Mouse (Mus musculus) activated CD4-positive, CD25-positive, alpha-beta regulatory T cell, adult 4 months (primary cell): Measurements from ENCODE around the gene Map4k4. TPM values are rescaled to one million over a fixed set of nuclear protein-coding genes. Genes with fewer than 3 reads are reported as not detected.

Source experiments
- ATAC-seq: one replicate; pipeline ENCODE4 v1.8.0; 2017
- polyA plus RNA-seq, 2 experiments: library from polyadenylated mRNA; unstranded; fragments of 100-300 nt; shearing (Covaris generic); gene quantifications; one replicate each; pipeline ENCODE4 v1.2.1; 2017

Map4k4 gene
- polyA plus RNA-seq, 2 experiments from 2014 or later: 23.8 to 33.8 TPM

DNA sequence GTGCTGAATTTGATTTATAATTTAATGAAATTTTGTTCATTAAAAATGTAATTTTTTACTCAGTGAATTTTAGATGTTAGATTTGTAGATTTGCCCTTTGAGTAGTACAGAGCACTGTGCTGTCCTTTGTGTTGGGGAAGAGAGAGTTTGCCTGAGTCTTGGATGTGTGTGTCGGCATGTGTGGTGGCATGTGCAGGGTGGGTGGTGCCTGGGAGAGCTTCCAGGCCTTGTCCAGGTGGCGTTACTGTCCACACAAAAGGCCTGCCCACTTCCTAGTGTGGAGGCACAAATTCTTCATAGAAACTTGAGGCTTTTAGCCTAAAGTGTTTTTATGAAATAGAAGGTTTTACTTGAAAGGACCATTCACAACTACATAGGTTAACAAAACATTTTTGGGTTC lies 36.2 kb downstream of the Map4k4 start:
- ATAC-seq: no peak

DNA sequence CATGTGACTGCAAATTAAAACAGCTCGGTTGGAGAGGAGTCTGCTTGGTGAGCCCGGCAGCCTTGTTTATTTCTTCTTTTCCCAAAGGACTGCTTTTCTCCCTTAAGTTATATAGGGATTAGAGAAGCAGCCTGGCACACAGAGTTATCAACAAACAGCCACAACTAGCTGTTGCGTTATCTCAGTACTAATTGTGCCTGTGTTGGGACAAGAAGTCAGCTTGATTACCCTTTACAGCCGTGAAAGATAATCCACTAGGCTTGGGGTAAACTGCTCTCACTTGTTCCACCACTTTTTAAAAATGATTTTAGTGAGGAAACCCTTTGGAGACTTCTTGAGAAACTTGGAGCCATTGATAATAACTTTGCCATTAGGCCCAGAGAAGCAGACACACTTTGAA lies 36.9 kb downstream of the Map4k4 start:
- ATAC-seq: no peak

DNA sequence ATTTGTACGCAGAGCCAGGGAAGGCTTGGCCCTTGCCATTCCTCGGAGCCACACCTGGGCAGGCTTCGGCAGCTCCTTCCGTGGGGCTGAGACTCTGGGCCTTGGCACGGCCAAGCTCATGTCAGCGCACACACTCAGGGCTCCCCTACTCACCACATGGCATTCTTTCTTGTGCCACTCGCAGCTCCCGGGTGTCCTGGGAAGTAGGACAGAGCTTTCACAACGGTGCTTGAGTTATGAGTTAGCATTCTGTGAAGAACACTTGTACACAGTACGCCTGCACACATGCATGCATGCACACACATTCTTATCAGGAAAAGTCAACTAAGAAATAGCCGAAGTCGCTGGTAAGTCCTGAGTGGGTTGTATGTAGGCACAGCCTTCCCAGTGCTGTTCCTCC lies 38.7 kb downstream of the Map4k4 start:
- ATAC-seq: no peak

DNA sequence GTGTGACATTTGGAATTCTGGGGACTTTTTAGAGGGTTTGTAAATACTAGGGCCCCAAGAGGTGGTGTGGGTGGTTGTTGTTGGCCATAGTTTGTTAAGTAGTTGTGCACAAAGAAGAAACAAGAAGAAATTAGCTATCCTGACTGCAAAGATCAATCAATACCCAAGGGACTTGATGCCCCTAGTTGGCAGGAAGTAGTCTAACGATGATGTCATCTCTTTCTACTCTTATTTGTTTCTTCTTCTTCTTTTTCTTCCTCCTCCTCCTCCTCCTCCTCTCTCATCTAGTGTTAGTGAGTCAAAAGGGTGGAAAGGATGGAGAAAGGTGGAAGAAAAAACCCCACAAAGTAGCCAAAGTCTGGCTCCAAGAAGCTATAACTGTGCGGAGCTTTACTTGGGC lies 39.6 kb downstream of the Map4k4 start:
- ATAC-seq: no peak

DNA sequence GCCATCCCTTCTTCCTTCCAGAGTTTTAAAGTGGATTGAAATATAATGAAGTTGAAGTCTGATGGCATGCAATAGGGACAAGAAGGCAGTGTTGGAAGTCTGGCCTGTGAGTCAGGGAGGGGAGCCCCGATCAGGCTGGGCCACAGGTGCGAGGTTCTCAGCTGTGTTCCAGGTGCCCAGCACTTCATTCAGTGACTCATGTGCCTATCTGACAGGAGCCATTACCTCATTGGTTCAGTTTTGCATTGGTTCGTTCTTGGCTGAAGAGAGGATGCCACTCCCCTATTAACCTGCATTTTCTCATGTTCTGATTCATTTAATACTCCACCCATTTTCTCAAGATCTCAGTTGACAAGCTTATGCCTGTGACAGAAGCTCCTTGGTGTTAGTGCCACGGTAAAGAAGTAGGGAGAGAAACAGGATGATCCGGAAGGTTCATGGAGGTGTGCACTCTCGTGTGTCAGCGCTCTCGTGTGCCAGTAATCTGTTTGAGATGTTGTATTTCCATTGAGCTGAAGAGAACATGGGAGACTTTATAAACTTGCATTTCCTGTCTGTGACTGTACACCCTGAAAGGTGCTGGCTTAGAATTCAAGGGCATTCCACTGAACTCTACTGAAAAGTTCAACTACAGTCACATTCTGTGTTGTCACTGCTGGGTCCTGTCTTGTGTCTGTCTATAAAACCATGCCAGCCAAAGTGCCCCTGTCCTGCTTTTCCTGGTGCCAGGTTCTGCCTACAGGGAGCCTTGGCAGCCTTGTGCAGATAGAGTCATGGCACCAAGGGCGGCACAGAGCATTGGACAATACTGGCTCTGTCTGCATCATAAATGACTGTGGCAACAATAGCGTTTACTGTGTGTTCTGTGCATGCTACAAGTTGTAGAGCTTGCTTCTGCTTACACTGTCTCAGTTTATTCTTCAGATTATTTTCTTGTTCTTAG lies 40.8 kb downstream of the Map4k4 start:
- peak; percentile 52 for ATAC-seq

DNA sequence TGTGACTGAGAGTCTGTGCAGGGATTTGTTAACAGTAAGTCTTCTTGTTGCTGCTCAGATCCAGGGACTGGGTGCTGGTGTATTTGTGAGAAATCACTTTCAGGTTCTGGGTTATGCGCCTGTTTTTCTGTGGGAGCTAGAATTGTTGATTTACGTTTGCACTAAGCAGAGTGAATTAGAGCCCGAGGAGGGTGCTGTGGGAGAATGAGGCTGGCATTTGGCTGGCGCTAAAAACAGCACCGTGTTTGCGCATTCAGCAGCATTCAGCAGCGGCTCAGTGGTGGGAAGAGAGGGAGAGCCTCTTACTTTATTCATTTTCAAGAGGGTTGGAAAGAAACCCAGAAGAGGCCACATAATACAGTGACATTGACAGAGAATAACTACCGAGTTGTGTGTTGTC lies 42.2 kb downstream of the Map4k4 start:
- ATAC-seq: no peak

DNA sequence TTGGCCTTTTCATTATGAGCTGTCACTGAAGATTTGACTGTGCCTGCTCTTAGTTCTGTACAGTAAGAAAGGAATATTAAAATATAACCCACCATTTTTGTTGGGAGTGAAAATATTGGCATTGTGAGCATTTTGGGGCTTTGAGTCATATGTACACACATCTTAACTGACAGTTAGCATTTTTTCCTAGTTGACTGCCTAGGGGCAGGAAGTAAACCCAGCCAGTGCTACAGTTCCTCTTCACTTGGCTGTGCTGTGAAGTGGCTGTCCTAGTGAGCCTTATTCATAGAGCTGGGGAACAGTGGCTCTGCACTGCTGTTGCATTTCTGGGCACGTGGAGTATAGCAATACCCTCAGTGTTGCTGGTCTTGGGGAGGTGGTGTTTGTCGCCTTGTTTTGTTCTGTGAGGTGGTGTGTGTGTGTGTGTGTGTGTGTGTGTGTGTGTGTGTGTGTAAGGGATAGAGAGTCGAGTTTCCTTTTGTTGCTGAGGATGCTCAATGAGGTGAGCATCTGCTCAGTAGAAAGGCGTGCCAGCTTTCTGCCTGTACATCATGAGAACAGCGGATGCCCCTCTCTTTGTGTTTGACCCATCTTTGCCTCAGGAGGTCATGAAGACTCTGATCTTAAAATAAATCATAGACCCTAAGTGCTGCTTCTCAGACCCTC lies 43.7 kb downstream of the Map4k4 start:
- peak; percentile 32 for ATAC-seq

DNA sequence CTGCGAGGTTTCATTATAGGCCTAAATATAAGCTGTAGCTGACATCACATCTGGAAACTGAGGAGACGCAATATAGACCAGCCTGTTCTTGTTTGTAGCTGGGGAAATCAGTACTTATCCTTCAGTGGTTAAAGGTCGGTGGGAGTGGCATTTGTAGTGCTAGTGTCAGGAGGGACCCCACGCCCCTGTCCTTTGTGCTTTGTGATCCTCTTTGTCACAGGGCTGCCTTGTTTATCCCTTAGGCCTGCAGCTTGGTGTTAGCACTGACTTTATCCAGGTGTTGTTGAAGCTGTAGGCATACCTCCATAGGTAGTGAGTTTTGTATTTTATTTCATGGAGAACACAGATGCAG lies 44.2 kb downstream of the Map4k4 start:
- no peak for ATAC-seq

DNA sequence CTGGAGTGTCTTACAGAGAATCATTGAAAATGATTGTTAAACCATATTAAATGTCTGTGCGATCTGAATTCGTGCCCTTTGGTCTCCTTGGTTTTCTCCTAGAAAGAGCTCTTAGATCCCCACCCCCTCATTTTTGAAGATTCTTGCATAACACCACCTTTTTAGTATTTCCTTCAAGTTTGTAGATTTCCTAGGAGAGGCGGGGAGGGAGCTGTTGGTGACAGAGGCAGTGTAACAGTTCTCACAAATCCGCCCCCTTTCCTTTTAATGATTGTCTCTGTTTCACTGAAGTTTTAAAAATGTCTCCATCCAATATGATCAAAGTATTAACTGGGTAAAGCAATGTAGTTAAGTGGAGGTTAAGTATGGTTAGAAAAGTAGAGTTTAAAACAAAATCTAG lies 45.7 kb downstream of the Map4k4 start:
- no peak for ATAC-seq

DNA sequence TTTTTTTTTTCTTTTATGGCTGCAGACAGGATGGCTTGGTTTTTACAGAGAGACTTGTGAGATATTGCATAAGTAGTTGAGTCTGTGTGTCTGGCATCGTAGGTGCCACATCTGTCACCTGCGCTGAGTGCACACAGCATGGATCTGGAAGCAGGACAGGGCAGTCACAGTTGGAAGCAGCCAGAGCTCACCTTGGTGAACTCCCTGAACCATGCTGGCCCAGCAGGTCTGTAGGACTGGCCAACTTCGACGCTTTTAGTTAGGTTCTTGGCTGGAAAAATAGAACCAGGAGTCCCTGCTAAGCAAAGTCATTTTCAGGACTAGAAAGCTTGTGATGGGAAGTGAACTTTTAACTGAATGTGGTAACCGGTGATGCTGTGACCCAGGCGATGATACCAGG lies 46.5 kb downstream of the Map4k4 start:
- no peak for ATAC-seq

DNA sequence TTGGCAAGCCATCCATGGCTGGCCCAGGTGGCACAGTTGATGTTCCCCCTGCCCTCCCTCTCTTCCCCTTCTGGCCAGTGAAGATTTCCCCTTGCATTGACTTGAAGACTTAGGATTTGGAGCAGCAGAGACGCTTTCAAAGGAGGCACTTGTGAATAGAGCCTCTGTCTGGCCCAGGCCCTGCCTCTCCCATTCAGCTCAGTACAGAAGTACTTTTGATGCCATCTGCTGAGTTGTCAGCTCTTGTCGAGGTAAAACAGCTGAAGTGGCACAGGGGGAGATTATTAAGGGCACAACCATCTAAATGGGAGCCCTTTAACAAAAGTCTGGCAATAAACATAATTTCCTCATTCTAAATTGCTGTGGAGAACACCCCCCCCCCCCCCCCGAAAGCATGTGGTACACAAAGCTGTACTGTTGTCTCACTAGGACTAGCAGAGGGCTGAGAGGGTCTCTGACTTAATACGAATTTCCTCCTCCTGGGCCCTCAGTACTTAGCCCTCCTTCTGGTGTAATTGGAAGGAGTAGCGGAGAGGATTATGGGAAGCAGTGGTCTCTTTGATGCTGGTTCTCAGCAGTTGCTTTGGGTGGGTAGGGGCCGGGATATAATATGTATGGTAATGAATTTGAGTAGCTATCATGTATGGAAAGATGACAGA lies 47.1 kb downstream of the Map4k4 start:
- no peak for ATAC-seq

DNA sequence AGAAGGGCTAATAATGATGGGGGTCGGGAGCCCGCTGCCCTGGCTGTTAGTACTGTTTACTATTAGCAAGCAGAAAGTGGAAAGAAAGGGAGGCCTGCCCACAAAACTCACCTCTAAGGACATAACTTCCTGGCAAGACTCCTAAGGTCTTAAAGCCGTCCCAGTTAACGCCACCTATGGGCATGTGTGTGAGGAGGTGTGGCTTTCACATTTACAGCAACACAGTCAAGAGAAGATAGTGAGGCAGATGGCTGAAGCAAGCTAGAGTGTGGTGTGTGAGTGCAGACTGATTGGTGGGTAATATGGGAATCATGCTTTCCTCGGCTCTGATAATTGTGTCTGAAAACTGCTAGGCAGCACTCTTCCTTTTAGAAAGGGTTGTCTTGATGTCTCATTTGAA lies 48.5 kb downstream of the Map4k4 start:
- ATAC-seq: peak; percentile 67

DNA sequence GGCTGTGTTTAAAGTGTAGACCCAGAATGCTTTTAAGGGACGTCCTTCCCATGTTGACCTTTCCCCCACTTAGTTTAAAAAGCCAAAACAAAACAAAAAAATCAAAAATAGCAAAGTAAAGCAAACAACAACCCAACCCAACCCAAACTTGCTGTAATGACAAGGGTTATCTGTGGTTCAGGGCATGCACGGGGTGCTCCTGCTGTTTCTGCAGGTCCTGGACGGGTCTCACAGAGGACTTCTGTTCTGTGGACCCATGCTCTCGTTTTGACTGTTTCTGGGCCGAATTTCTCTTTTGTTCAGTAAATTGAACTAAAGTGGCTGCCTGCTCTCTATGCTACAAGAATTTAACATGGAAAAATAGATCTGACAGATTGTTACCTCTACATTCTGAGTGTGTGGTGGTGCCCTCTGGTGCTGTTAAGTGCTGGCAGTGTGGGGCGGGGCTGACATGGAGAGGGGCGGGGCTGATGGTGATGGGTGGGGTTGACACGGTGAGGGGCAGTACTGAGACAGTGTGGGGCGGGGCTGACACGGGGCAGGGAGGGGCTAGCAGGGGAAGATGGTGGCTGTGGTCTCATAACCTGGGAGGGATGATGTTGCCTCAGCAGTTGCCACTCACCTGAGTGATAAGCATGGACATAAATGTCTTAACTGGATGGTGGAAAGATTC lies 49.2 kb downstream of the Map4k4 start:
- peak; percentile 13 for ATAC-seq

DNA sequence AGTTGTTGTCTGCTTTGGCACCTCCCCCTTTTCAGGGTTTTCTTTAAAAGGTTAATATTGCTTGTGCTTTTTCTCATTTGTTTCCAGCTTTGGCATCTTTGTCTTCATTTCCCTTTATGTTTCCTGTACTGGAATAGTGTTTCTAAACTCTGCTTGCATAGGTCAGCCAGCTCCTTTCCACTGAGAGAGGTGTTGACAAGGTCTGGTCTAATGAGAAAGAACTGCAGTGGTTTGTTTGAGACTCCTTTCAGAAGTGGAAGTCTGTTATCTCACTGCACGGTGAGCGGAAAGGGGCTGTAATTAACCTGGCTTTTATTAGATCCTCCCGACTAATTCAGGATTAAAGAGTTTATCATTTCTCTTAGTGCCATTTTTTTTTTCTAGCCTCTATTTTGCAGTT lies 49.9 kb downstream of the Map4k4 start:
- no peak for ATAC-seq

DNA sequence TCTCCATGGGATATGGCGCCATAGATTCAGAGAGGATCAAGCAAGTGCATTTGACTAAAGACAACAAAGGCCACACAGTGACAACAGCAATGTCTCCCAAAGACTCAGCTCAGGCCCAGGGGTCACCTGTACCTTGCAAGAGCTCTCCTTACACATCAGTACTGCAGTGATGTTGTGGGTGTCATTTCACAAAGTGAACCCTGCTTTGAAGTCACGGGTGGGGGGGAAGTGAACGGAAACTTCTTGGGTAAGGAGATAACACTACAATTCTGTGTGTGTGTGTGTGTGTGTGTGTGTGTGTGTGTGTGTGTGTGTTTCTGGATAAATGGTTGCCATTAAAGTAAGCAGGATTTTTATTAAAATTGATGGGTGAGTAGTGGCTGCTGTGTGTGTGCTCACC lies 53.9 kb downstream of the Map4k4 start:
- peak; percentile 60 for ATAC-seq

DNA sequence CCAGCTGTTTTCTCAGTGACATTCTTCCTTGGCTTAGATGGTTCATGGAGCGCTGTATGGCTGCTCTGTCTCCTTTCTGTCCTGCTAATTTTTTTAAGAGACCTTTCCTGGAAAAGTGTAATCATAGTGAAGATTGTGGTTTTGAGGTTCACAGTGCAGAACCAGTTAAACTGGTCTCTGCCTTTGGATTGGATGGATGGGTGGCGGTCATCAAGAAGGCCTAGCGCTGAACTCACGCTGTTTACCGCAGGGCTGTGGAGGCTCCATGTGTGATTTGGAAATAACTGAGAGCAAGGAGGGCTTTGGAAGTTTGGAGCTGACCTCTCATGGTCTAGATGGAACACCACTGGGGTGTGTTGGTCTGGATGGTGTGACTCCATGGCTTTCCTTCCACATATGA lies 56.0 kb downstream of the Map4k4 start:
- ATAC-seq: no peak

DNA sequence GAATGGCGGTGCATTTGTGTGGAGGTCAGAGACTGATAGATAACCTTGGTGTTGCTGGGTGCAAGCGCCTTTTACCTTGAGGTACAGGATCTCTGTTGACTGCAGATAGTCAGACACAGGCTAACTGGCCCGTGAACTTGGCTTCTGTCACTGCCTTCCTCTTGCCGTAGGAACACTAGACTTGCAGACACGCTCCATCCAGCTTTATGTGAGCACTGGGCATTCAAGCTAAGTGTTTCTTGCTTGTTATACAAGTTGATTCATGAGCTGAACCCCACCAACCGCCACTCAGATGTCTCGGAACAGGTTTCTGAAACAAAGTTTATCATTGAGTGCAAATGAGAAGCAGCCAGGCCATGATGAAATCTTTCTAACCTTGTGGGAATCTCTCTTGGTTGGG lies 57.3 kb downstream of the Map4k4 start:
- no peak for ATAC-seq

DNA sequence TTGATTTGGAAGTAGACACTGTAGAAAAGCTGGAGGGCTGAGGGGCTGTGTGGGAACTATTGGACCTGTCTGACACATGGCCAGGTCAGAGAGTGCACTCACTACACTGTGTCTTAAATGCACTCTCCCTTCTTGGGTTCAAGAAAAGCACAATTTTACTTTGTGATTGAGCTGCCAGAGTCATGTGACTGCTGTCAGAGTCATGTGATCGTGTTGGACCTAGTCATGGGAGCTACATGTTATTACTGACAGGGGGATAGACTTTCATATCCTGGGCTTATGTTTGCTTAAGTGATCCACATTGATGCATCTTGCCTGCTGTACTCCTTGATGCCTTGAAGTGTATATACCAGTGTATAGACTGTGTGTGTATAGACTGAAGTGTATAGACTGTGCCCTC lies 59.9 kb downstream of the Map4k4 start:
- no peak for ATAC-seq

DNA sequence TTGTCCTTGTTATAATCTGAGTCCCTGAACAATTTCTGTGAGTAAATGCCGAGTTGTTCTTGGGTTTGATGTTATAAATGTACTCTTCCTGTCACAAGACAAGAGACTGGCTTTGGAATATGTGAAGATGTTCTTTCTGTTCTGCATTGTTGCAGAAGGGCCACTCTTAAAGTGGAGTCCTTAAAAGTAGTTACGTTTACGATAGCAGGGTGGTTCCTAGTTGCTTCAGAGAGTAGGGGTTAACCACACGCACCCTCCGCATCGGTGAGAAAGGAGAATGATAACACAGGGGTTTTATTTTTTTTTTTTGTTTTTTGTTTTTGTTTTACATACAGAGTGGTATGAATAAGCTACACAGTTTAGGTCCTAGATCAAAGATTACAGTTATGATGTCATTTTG lies 60.4 kb downstream of the Map4k4 start:
- ATAC-seq: peak; percentile 14

DNA sequence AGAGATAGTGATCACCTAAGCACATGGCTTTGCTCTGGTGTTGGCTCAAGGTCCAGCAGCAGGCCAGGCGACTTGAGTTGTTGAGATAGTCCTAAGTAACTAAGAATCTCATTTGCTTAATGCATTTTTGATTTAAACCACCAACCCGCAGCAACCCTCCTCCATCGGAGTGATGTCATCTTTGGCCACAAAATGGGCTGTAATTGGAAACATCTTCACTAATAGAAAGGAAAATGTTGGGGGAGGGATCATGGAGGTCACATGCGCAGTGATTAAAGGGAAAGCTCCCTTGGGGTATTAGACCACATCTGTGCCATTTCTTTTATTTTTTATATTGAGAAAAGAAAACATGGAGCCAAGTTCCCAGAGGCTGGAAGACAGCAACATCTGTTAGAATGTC lies 61.6 kb downstream of the Map4k4 start:
- no peak for ATAC-seq

DNA sequence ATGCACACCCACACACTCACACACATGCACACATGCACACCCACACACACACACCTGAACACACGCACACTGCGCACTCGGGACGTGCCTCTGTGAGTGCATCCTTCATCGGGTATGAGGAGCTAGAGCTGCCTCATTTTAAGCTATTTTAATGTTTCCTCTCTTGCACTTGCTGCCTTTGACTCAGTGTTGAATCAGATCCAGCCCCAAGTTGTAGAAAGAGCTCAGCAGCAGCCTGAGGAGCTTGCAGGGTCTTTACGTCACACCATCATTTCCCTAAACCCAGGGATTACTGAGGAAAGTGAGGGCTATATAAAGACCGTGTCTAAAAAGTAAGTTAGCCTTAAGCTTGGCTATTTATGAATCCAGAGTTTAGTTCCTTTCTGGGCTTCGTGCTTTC lies 62.1 kb downstream of the Map4k4 start:
- no peak for ATAC-seq

DNA sequence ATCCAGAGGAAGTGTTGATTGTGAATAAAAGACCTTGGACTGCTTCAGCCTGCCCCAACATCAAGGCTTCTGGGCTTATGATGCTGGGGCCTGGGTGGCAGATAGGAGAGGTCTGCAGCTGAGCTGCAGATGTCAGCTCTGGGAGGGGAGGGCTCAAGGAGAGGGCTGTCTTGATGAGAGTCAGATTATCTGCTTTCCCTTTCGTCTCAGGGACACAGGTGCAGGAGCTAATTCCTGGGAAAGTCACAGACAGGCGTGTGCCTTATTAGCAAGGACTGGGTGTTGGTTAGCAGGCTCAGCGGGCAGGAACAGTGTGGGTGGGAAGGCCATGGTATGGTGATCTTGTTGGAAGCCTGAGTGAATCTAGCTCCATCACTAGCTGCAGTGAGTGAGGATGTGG lies 63.1 kb downstream of the Map4k4 start:
- ATAC-seq: no peak

DNA sequence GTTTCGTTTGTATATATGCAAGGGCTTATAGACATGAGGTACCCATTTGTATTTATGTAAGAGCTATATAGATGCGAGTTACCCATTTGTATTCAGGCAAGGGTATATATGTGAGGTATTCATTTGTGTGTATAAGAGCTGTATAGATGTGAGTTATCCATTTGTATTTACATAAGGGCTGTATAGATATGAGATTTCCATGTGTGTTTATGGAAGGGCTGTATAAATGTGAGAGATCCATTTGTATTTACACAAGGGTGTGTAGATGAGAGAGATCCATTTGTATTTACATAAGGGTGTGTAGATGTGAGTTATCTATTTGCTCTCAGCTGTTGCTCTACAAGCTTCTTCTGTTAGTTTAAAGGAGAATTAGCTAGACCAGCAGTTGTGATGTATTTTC lies 63.7 kb downstream of the Map4k4 start:
- ATAC-seq: no peak
